Mouse (Mus musculus) inflammation-experienced regulatory T-cells, adult 16 weeks (primary cell): ENCODE results near the gene Acad12. TPM values are rescaled to one million over a fixed set of nuclear protein-coding genes. Genes with fewer than 3 reads are reported as not detected.

Source experiments
- polyA plus RNA-seq: library from polyadenylated mRNA; unstranded; fragments of 100-300 nt; shearing (Covaris generic); gene quantifications from one replicate; pipeline ENCODE4 v1.2.1, GENCODE M21; 2017

Acad12 gene
- 2.3 TPM for polyA plus RNA-seq

DNA sequence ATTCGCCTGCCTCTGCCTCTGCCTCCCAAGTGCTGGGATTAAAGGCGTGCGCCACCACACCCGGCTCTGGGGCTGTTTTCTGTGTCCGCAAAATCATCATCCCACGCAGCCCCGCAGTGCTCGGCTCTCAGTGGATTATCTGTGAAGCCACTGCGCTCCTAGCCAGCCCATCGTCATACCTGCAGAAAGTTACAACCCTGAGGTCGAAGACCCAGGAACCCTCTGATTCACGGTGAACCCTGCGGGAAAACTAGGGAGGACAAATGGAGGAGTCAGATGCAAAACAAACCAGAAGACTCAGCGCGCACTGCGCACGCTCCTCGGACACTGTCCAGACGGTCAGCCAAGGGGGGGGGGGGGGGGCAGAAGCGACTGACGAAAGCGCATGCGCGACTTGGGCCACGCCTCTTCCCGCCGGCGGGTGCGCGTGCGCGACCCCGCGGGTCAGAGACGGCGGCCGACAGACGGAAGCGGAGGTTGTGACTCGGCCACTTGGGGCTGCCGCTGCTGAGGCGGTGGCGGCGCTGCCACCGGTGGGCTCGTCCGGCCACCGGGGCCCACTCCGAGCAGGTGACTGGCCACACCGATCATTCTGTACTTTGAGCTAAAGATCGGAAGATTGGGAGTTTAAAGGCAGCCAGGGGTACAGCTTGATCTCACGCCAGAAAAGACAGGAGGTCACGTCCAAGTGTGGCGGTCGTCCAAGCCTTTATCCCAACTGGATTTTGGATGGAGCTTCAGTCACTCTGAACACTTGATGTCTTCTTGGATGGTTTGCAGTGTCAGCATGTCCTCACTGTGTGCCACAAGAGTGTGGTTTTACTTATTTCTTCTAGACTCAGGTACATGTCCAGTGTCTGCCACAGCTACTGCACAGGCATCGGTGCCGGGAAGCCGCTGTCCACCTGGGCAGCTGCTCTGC, at the start of gene Acad12:
Acad12 (minus strand) TSS at position 347 of the 922 bp plus-strand sequence.

DNA sequence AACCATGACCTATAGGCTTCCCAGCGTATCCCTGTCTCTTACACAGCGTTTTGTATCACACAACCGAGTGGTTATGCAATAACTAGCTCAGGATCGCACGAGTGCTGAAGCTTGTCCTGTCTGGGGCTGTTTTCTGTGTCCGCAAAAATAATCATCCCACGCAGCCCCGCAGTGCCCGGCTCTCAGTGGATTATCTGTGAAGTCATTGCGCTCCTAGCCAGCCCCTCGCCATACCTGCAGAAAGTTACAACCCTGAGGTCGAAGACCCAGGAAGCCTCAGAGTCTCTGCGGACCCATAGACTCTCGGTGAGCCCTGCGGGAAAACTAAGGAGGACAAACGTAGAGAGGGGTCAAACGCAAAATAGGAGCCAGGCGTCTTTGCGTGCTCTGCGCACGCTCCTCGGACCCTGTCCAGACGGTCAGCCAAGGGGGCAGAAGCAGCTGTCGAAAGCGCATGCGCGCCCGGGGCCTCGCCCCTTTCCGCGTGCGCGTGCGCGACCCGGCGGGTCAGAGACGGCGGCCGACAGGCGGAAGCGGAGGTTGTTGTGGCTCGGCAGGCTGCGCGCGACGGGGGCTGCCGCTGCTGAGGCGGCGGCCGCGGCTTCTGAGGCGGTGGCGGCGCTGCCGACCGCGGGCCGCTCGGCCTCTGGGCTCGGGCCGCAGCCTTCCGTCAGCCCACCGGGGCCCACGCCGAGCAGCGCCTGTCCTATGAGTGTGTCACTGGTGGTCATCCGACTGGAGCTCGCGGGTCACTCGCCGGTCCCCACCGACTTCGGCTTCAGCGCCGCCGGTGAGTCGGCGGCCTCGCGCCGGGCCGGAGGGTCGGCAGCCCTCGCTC, 41.5 kb upstream of the Acad12 start, which contains the start of the genes Acad10 and Brap:
Acad10 (minus strand) TSS at position 456 of the 838 bp plus-strand sequence.
Brap (plus strand) TSS at position 505 of the 838 bp plus-strand sequence.

DNA sequence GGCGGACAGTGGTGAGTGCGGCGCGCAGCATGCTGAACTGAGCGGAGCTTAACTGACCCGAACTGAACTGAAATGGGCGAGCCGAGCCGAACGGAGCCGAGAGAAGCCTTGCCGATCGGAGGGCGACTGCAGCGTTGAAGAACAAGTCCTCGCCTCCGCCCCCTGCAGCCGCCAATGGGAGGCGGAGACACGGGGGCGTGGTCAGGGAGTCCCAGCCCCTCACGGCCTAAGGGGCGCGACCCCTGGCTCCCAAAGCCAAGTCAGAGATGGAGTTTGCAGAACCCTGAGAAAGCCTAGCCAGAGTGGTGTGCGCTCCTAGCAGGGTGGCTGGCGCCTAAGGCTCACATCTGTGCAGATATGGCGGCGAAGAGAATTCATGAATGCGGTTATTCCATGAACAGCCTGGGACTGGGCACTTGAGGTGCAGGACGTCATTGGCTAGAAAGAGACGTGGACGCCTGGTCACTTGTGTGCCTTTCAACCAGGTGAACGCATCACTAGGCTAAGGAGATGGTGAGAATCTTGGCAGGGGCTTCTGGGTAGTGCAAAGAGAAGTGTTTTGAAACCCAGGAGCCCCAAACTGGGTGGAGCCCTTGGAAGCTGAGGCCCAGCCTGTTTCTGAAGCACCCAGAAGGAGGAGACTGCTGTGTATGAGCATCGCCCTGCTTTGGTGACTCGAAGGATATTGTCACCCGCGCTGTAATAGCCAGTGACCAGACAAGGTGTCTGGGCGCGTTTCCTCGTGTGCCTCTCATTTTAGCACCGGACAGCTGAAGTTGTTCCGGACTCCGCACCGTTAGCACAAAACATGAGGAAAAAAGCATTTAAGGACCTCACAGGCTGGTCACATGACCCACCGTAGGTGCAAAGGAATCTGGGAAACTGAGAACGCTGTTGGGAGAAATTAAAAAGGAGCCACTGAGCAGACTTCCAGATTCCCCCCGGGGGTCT, 25.0 kb downstream of the Acad12 start, which contains the start of gene Aldh2:
Aldh2 (minus strand) TSS at position 374 of the 951 bp plus-strand sequence.

Other genes starting within 250 kb of the Acad12 start
- 65.5 TPM for gene Trafd1, start 233.3 kb downstream of the Acad12 start, polyA plus RNA-seq
- gene Naa25, start 221.0 kb downstream of the Acad12 start, polyA plus RNA-seq, result 48.6 TPM
- gene Tmem116, start 167.0 kb downstream of the Acad12 start, polyA plus RNA-seq, result 1.2 TPM
- gene Erp29, start 166.4 kb downstream of the Acad12 start, polyA plus RNA-seq, result 65.8 TPM
- 0.11 TPM for gene Adam1b, start 115.5 kb downstream of the Acad12 start, polyA plus RNA-seq
- 2.1 TPM for gene Adam1a, start 73.5 kb downstream of the Acad12 start, polyA plus RNA-seq
- gene Gm42878, start 73.5 kb downstream of the Acad12 start, polyA plus RNA-seq, result not detected
- gene Mapkapk5, start 73.0 kb downstream of the Acad12 start, polyA plus RNA-seq, result 32.9 TPM
- gene Aldh2, start 25.1 kb downstream of the Acad12 start, polyA plus RNA-seq, result 24.9 TPM
- gene Acad10, start 41.6 kb upstream of the Acad12 start, polyA plus RNA-seq, result 12.5 TPM
- 8.9 TPM for gene Brap, start 41.6 kb upstream of the Acad12 start, polyA plus RNA-seq
- gene Atxn2, start 92.4 kb upstream of the Acad12 start, polyA plus RNA-seq, result 15.3 TPM
- gene Sh2b3, start 218.7 kb upstream of the Acad12 start, polyA plus RNA-seq, result 7.5 TPM
- gene Pheta1, start 230.0 kb upstream of the Acad12 start, polyA plus RNA-seq, result 4.7 TPM